Mouse (Mus musculus): Measurements from ENCODE around the gene Cnih3. TPM values are rescaled to one million over a fixed set of nuclear protein-coding genes. Genes with fewer than 3 reads are reported as not detected.

Gene Cnih3
- polyA plus RNA-seq, 1 experiment from 2014 or later: 1.6 TPM

DNA sequence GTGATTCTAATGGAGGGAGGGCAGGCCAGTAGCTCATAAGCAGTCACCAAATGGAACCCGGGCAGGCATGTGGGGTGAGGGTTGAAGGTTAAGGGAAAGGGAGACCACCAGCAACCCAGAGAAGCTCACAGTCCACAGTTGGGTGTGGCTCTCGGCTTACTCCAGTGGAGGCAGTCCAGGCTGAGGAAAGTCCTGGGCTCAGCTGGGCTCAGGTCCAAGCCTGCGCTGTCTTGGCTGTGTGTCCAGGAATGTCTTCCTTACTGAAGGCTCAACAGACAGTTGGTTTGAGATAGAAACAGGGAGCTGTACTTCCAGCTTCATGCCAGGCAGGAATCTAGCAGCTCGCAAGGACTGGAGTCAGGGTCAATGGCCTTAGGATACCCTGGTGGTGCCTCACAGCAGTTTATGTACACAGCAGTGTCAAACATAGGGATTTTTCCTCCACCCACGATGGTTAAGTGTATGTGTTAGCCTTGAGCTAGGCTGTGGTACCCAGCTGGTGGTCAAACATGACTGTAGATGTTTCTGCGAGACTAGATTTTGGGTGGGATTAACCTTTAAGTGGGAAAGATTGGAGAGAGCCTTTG is 65.6 kb downstream of the Cnih3 start:
- H3K36me3 ChIP-seq (ENCODE audit: control insufficient read depth, insufficient read depth, low read length): no peaks in the 10 kb centered on the region
- H3K27ac ChIP-seq (replicated peaks; ENCODE audit: low read depth, low read length): no peak overlapping the region; the same call in 1 of the 2 replicates
- H3K4me2 ChIP-seq (ENCODE audit: low read depth, low read length): no peak overlapping the region
- no peak for ATAC-seq (ENCODE audit: low read depth)
- peaks cover 18% of the 10 kb centered on the region for H3K4me1 ChIP-seq (ENCODE audit: control insufficient read depth, insufficient read depth, low read length)
- DNase-seq (ENCODE audit: low spot score): peak; percentile 67
- H3K9me3 ChIP-seq (ENCODE audit: control insufficient read depth, low read length): no peaks in the 10 kb centered on the region
- H3K4me3 ChIP-seq (ENCODE audit: low read depth, low read length): no peak overlapping the region
- no peak overlapping the region for H3K9ac ChIP-seq (ENCODE audit: low read depth, low read length)
- no peaks in the 10 kb centered on the region for H3K27me3 ChIP-seq (replicated peaks; ENCODE audit: control insufficient read depth, insufficient read depth, low read length)
- 62% methylated on average over 6 of the region's 6 CpGs for WGBS

DNA sequence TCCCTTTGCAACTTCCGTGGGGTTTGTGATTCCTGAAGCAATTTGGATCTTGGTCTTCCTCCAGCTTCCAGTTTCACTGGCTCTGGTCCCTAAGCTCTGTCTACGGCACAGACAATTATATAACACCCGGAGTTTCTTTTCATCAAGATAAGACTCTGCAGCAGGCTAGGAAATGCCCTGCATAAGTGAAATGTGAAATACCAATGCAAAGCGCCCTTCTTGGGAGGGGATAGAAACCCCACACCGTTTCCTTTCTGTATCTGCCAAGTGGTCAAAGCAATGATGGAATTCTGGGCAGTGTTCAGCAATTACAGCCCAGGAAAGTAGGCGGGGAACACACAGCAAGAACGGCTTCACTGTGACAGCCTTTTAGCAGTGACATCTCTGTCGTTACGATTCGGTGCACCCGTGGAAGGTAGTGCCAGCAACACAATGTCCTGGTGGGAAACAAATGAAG is 67.7 kb downstream of the Cnih3 start:
- DNase-seq (ENCODE audit: low spot score): peak; percentile 56
- peak; percentile 53; the same call in 1 of the 2 replicates for ATAC-seq (ENCODE audit: low read depth)

DNA sequence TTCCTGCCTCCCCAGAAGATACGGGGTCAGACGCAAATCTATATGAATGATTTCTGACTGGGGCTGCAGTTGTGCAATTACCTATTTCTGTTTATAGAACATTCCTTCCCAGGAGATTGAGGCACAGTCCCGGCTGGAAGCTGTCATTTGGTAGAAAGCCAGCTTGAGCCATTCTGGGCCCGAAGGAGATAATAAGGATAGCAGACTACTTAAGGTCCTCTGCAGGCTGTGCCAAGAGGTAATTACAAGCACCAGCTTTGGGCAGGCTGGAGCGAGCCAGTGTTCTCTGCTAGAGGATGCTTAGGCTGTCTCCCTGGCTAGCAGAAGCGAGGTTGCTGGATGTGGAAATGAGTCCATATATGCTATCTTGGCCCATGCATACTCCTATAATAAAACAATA is 70.4 kb downstream of the Cnih3 start:
- H3K27me3 ChIP-seq (replicated peaks; ENCODE audit: control insufficient read depth, insufficient read depth, low read length): no peaks in the 10 kb centered on the region
- WGBS: 61% methylated on average over 6 of the region's 6 CpGs
- ATAC-seq (ENCODE audit: low read depth) (no peak), DNase-seq (ENCODE audit: low spot score) (peak; percentile 36)
- no peak overlapping the region for H3K27ac ChIP-seq (replicated peaks; ENCODE audit: low read depth, low read length)
- no peaks in the 10 kb centered on the region for H3K9me3 ChIP-seq (ENCODE audit: control insufficient read depth, low read length)
- H3K4me3 ChIP-seq (ENCODE audit: low read depth, low read length): no peak overlapping the region
- H3K4me2 ChIP-seq (ENCODE audit: low read depth, low read length): no peak overlapping the region
- H3K9ac ChIP-seq (ENCODE audit: low read depth, low read length): no peak overlapping the region
- H3K4me1 ChIP-seq (ENCODE audit: control insufficient read depth, insufficient read depth, low read length): peaks cover 14% of the 10 kb centered on the region
- no peaks in the 10 kb centered on the region for H3K36me3 ChIP-seq (ENCODE audit: control insufficient read depth, insufficient read depth, low read length)

More for the DNA sequence above, 67.7 kb downstream of the Cnih3 start:
- no peaks in the 10 kb centered on the region for H3K36me3 ChIP-seq (ENCODE audit: control insufficient read depth, insufficient read depth, low read length)
- H3K4me1 ChIP-seq (ENCODE audit: control insufficient read depth, insufficient read depth, low read length): peaks cover 18% of the 10 kb centered on the region
- 32% methylated on average over 11 of the region's 11 CpGs for WGBS
- no peak overlapping the region; the same call in 1 of the 2 replicates for H3K4me2 ChIP-seq (ENCODE audit: low read depth, low read length)
- H3K27me3 ChIP-seq (replicated peaks; ENCODE audit: control insufficient read depth, insufficient read depth, low read length): no peaks in the 10 kb centered on the region
- H3K9me3 ChIP-seq (ENCODE audit: control insufficient read depth, low read length): no peaks in the 10 kb centered on the region
- H3K27ac ChIP-seq (replicated peaks; ENCODE audit: low read depth, low read length): no peak overlapping the region
- no peak overlapping the region for H3K9ac ChIP-seq (ENCODE audit: low read depth, low read length)
- no peak overlapping the region for H3K4me3 ChIP-seq (ENCODE audit: low read depth, low read length)

DNA sequence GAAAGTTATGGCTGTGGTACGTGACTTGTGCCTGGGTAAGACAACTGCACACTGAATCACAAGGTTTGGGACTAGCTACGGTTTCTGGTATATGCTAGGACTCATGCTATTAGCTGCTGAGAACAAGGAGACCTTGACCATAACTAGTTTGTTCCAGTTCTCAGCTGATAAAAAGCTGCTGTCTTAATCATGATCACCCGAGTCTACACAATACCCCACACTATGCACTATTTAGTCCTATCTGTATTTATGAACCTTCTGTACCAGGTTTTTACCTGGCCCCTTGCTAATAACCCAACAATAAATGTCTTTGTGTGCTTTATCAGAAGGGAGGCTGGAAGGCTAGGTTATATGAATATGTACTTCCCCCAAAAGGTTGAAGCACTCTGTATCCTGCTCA is 72.5 kb downstream of the Cnih3 start:
- Histone ChIP-seq H3K4me2 (ENCODE audit: low read depth, low read length) (no peak overlapping the region), H3K9ac (ENCODE audit: low read depth, low read length) (no peak overlapping the region), H3K4me3 (ENCODE audit: low read depth, low read length) (no peak overlapping the region), H3K36me3 (ENCODE audit: control insufficient read depth, insufficient read depth, low read length) (no peaks in the 10 kb centered on the region), H3K4me1 (ENCODE audit: control insufficient read depth, insufficient read depth, low read length) (peaks cover 4% of the 10 kb centered on the region), H3K27ac (replicated peaks; ENCODE audit: low read depth, low read length) (no peak overlapping the region), H3K9me3 (ENCODE audit: control insufficient read depth, low read length) (no peaks in the 10 kb centered on the region), H3K27me3 (replicated peaks; ENCODE audit: control insufficient read depth, insufficient read depth, low read length) (no peaks in the 10 kb centered on the region)
- DNase-seq (ENCODE audit: low spot score) (no peak), ATAC-seq (ENCODE audit: low read depth) (no peak)
- 83% methylated on average over 3 of the region's 3 CpGs for WGBS

DNA sequence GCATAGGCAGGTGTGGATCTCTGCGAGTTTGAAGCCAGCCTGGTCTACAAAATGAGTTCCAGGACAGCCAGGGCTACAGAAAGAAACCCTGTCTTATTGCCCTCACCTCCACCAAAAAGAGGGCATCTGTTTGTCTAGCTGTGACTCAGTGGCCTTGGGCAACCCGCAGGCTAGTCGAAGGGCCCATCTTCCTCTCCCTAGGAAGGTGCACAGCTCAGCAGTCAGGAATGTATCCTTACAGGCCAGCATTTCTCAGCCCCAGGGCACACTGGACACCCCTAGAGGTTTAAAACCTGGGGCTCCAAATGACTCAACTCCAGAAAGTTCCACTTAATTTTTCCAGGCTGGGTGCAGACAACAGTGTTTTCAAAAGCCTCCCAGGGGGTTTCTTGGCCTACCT is 73.0 kb downstream of the Cnih3 start:
- DNase-seq (ENCODE audit: low spot score) (no peak), ATAC-seq (ENCODE audit: low read depth) (no peak)
- H3K9me3 ChIP-seq (ENCODE audit: control insufficient read depth, low read length): no peaks in the 10 kb centered on the region
- no peak overlapping the region for H3K27ac ChIP-seq (replicated peaks; ENCODE audit: low read depth, low read length)
- no peaks in the 10 kb centered on the region; the same call in 1 of the 2 replicates for H3K4me1 ChIP-seq (ENCODE audit: control insufficient read depth, insufficient read depth, low read length)
- no peaks in the 10 kb centered on the region for H3K27me3 ChIP-seq (replicated peaks; ENCODE audit: control insufficient read depth, insufficient read depth, low read length)
- no peak overlapping the region for H3K9ac ChIP-seq (ENCODE audit: low read depth, low read length)
- 66% methylated on average over 3 of the region's 3 CpGs for WGBS
- no peak overlapping the region for H3K4me2 ChIP-seq (ENCODE audit: low read depth, low read length)
- H3K36me3 ChIP-seq (ENCODE audit: control insufficient read depth, insufficient read depth, low read length): no peaks in the 10 kb centered on the region
- H3K4me3 ChIP-seq (ENCODE audit: low read depth, low read length): no peak overlapping the region

DNA sequence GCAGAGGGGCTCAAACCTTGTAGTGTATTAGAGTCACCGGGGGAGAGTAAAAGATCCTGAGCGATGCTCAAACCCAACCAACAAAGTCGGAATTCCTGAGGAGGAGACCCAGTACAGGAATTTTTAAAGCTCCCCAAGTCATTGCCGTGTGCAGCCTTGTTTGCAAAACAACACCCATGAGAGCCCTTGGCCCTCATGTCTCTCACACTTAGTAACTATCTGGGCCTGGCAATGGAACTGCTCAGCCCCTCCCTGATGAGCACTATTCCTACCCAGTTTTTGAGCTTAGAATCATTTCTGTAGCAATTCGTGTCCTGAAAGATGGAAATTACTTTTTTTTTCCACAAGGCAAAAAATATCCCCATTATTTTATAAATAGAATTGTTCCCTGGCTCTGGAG is 74.0 kb downstream of the Cnih3 start:
- Histone ChIP-seq H3K4me1 (ENCODE audit: control insufficient read depth, insufficient read depth, low read length) (no peaks in the 10 kb centered on the region), H3K27me3 (replicated peaks; ENCODE audit: control insufficient read depth, insufficient read depth, low read length) (no peaks in the 10 kb centered on the region), H3K36me3 (ENCODE audit: control insufficient read depth, insufficient read depth, low read length) (no peaks in the 10 kb centered on the region), H3K27ac (replicated peaks; ENCODE audit: low read depth, low read length) (no peak overlapping the region), H3K4me2 (ENCODE audit: low read depth, low read length) (no peak overlapping the region), H3K9me3 (ENCODE audit: control insufficient read depth, low read length) (no peaks in the 10 kb centered on the region), H3K9ac (ENCODE audit: low read depth, low read length) (no peak overlapping the region), H3K4me3 (ENCODE audit: low read depth, low read length) (no peak overlapping the region)
- DNase-seq (ENCODE audit: low spot score) (no peak), ATAC-seq (ENCODE audit: low read depth) (no peak)
- WGBS: 70% methylated on average over 5 of the region's 5 CpGs

DNA sequence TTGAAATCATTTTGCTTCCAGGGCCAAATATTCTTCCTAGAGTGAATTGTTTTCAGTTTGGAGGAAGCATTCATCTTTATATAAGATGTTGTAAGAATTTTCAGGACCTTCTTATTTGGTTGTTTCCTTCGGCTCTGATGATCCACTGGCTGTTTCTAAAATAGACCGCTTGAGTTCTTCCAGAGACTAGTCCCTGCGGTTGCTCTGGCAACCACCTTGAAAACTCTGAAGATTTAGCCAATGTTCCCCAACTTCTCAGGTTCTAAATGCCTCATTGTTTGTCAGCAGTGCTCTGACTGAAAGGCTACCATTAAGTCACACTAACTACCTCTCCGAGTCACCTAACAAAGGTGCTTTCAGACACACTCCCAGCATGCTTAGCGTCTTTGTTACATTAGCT is 80.8 kb downstream of the Cnih3 start:
- no peak overlapping the region for H3K27ac ChIP-seq (replicated peaks; ENCODE audit: low read depth, low read length)
- no peak for ATAC-seq (ENCODE audit: low read depth)
- H3K4me3 ChIP-seq (ENCODE audit: low read depth, low read length): no peak overlapping the region
- no peak overlapping the region for H3K9ac ChIP-seq (ENCODE audit: low read depth, low read length)
- WGBS: 79% methylated on average over 5 of the region's 5 CpGs
- H3K9me3 ChIP-seq (ENCODE audit: control insufficient read depth, low read length): no peaks in the 10 kb centered on the region
- H3K36me3 ChIP-seq (ENCODE audit: control insufficient read depth, insufficient read depth, low read length): no peaks in the 10 kb centered on the region
- H3K27me3 ChIP-seq (replicated peaks; ENCODE audit: control insufficient read depth, insufficient read depth, low read length): no peaks in the 10 kb centered on the region
- no peaks in the 10 kb centered on the region for H3K4me1 ChIP-seq (ENCODE audit: control insufficient read depth, insufficient read depth, low read length)
- no peak overlapping the region for H3K4me2 ChIP-seq (ENCODE audit: low read depth, low read length)
- DNase-seq (ENCODE audit: low spot score): no peak

DNA sequence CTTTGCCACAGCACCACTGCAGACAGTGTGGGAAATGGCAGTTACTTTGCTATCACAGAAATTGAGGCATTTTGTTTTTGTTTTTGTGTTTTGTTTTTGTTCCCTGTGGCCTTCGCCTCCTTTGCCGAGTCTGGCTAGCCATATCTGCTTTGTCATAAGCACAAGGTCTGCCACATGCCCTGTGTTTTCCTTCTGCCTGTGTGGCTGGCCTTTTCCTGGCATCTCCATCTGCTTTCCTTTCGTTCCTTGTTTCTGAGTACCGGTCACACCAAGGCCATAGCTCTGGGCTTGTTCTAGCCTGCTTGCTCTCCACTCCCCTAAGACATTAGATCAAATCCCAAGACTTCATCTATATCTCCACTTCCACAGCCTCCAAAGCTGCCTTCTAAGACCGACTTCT is 83.0 kb downstream of the Cnih3 start:
- Histone ChIP-seq H3K27me3 (replicated peaks; ENCODE audit: control insufficient read depth, insufficient read depth, low read length) (no peaks in the 10 kb centered on the region), H3K27ac (replicated peaks; ENCODE audit: low read depth, low read length) (no peak overlapping the region), H3K4me2 (ENCODE audit: low read depth, low read length) (no peak overlapping the region), H3K4me3 (ENCODE audit: low read depth, low read length) (no peak overlapping the region), H3K4me1 (ENCODE audit: control insufficient read depth, insufficient read depth, low read length) (no peaks in the 10 kb centered on the region), H3K9me3 (ENCODE audit: control insufficient read depth, low read length) (no peaks in the 10 kb centered on the region), H3K36me3 (ENCODE audit: control insufficient read depth, insufficient read depth, low read length) (no peaks in the 10 kb centered on the region), H3K9ac (ENCODE audit: low read depth, low read length) (no peak overlapping the region)
- 66% methylated on average over 5 of the region's 5 CpGs for WGBS
- DNase-seq (ENCODE audit: low spot score): no peak
- no peak for ATAC-seq (ENCODE audit: low read depth)

GRCm38 (mm10) chr1:181440982-181441603 is 88.7 kb downstream of the Cnih3 start:
- DNase-seq (ENCODE audit: low spot score): peak; percentile 59
- ATAC-seq (ENCODE audit: low read depth): peak; percentile 56; the same call in 1 of the 2 replicates
- H3K36me3 ChIP-seq (ENCODE audit: control insufficient read depth, insufficient read depth, low read length): no peaks in the 10 kb centered on the region

More at GRCm38 (mm10) chr1:181440982-181441603, 88.7 kb downstream of the Cnih3 start:
- no peak overlapping the region for H3K4me2 ChIP-seq (ENCODE audit: low read depth, low read length)
- peak overlapping the region; percentile 57 for H3K27ac ChIP-seq (replicated peaks; ENCODE audit: low read depth, low read length)
- no peak overlapping the region for H3K9ac ChIP-seq (ENCODE audit: low read depth, low read length)
- peaks cover 13% of the 10 kb centered on the region for H3K4me1 ChIP-seq (ENCODE audit: control insufficient read depth, insufficient read depth, low read length)
- H3K4me3 ChIP-seq (ENCODE audit: low read depth, low read length): no peak overlapping the region
- H3K27me3 ChIP-seq (replicated peaks; ENCODE audit: control insufficient read depth, insufficient read depth, low read length): no peaks in the 10 kb centered on the region
- no peaks in the 10 kb centered on the region for H3K9me3 ChIP-seq (ENCODE audit: control insufficient read depth, low read length)
- WGBS: 70% methylated on average over 8 of the region's 8 CpGs
